Mouse (Mus musculus) limb, embryonic 14.5 days (tissue): ENCODE data around the gene Cfap97d1. TPM values are rescaled to one million over a fixed set of nuclear protein-coding genes. Genes with fewer than 3 reads are reported as not detected.
A peak's percentile ranks its signal among the peaks of the same experiment; 100 is the strongest.

Source experiments
- ATAC-seq: fragments of 200-750 bp; cut with Nextera tagmentation; 2 replicates; pipeline ENCODE4 v1.8.0; 2017; ENCODE audit warnings: low read depth, moderate number of reproducible peaks, moderate TSS enrichment; ENCODE audit not compliant: low FRiP score
- DNase-seq: peaks from one replicate; pipeline ENCODE4 v3.0.0-alpha.2; 2015; ENCODE audit warnings: low spot score
- H3K27ac ChIP-seq: fragments of 300-500 bp; sonication (generic); replicated peaks from 2 replicates; pipeline ENCODE4 v1.5.1; 2014; ENCODE audit warnings: low read depth, mild to moderate bottlenecking, low read length, moderate library complexity, mixed read lengths
- H3K27me3 ChIP-seq: fragments of 300-500 bp; sonication (generic); 2 replicates; pipeline ENCODE4 v1.6.1; 2014; ENCODE audit warnings: low read length, mixed read lengths; ENCODE audit not compliant: control insufficient read depth, insufficient read depth
- H3K36me3 ChIP-seq: fragments of 300-500 bp; sonication (generic); 2 replicates; pipeline ENCODE4 v1.6.1; 2014; ENCODE audit warnings: mild to moderate bottlenecking, low read length, moderate library complexity, mixed read lengths; ENCODE audit not compliant: control insufficient read depth, insufficient read depth
- H3K4me1 ChIP-seq: fragments of 300-500 bp; sonication (generic); 2 replicates; pipeline ENCODE4 v1.6.1; 2014; ENCODE audit warnings: antibody characterized with exemption, low read length, mixed read lengths; ENCODE audit not compliant: control insufficient read depth, insufficient read depth
- H3K4me2 ChIP-seq: fragments of 300-500 bp; sonication (generic); replicated peaks from 2 replicates; pipeline ENCODE4 v1.6.1; 2014; ENCODE audit warnings: low read depth, mild to moderate bottlenecking, low read length, moderate library complexity; ENCODE audit not compliant: severe bottlenecking
- H3K4me3 ChIP-seq: fragments of 300-500 bp; sonication (generic); replicated peaks from 2 replicates; pipeline ENCODE4 v1.5.1; 2014; ENCODE audit warnings: low read length
- H3K9ac ChIP-seq: fragments of 300-500 bp; sonication (generic); 2 replicates; pipeline ENCODE4 v1.6.1; 2014; ENCODE audit warnings: mild to moderate bottlenecking, low read depth, low read length, moderate library complexity; ENCODE audit not compliant: severe bottlenecking
- H3K9me3 ChIP-seq: fragments of 300-500 bp; sonication (generic); 2 replicates; pipeline ENCODE4 v1.6.1; 2016; ENCODE audit warnings: low read length; ENCODE audit not compliant: control insufficient read depth
- POLR2A ChIP-seq: fragments of 200-500 bp; IDR thresholded peaks from 2 replicates; pipeline ENCODE4 v1.8.0; 2012; ENCODE audit warnings: inconsistent platforms, mild to moderate bottlenecking, moderate library complexity, borderline replicate concordance; ENCODE audit not compliant: insufficient read depth, insufficient read length; ENCODE audit errors: extremely low read depth
- WGBS: fragments of 180-500 bp; shearing (Covaris S2); extraction: QIAGEN DNeasy Blood & Tissue Kit; methylation state at CpG from one replicate; pipeline ENCODE4 v1.1.7; 2014; 5-methylcytosine and 5-hydroxymethylcytosine counted together
- polyA plus RNA-seq, 2 experiments: library from polyadenylated mRNA; depleted of rRNA in 1 of 2; stranded (reverse) in 1 of 2; unstranded in 1 of 2; fragments of >200 nt; fragmentation: Nextera tagmentation in 1 of 2; extraction: Ambion mirVana in 1 of 2; gene quantifications; 2 replicates each; pipeline versions ENCODE4 v1.2.1 to v1.2.3; 2012 to 2014

The Cfap97d1 gene
- polyA plus RNA-seq, 2 experiments, result not detected

DNA sequence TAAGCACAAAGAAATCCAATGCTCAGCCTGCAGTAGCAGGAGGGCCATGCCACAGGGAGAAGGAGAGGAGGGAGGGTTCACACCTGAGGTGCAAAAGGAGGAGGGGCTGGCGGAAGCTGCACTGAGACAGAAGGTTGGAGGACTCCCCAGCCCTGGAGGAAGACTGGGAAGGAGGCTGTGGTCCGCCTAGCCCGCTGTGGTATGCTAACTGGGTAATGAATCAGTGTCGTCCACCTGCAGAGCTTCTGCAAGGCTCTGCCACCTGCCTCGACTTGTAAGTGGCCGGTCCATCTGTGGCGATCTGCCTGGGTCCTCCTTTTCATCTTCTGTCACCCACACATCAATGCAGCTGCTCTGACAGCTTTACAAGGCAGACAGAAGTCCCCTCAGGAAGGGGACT lies 15.8 kb upstream of the Cfap97d1 start:
- H3K27me3 ChIP-seq, result peaks cover 35% of the 10 kb centered on the region
- peaks cover 7% of the 10 kb centered on the region for H3K4me1 ChIP-seq
- 11% methylated on average over 7 of the region's 7 CpGs for WGBS
- H3K9me3 ChIP-seq, result no peaks in the 10 kb centered on the region
- H3K36me3 ChIP-seq, result no peaks in the 10 kb centered on the region
- ATAC-seq (no peak), DNase-seq (no peak)
- no peak overlapping the region for H3K4me2 ChIP-seq
- no peak overlapping the region for H3K27ac ChIP-seq
- TF ChIP-seq POLR2A, result no peak
- H3K4me3 ChIP-seq, result no peak overlapping the region
- no peak overlapping the region for H3K9ac ChIP-seq

DNA sequence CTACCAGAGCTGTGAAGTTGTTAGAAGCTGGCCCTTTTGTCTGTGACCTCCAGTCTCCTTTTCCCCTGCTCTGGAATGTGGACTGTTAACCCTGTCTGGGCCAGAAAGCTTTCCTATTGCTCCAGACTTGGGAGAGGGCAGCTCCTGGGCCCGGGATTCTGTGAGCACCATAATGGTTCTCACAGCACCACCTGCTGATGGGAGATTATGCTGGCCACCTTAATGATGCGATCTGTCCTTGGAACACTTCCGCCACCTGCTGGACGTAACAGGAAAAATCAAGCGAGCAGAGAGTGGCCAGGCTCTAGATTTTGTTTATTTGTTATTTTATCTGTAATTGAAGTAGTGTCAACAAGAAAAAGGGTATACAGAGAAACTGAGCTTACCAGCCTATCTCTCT lies 15.3 kb upstream of the Cfap97d1 start:
- H3K4me3 ChIP-seq, result no peak overlapping the region
- under 1% methylated on average over 5 of the region's 5 CpGs for WGBS
- no peak overlapping the region for H3K4me2 ChIP-seq
- no peaks in the 10 kb centered on the region for H3K9me3 ChIP-seq
- no peaks in the 10 kb centered on the region for H3K36me3 ChIP-seq
- H3K9ac ChIP-seq, result no peak overlapping the region
- DNase-seq (peak; percentile 93), ATAC-seq (peak; percentile 60)
- H3K4me1 ChIP-seq, result peaks cover 8% of the 10 kb centered on the region
- no peak overlapping the region for H3K27ac ChIP-seq
- no peak for TF ChIP-seq POLR2A
- peaks cover 30% of the 10 kb centered on the region for H3K27me3 ChIP-seq

DNA sequence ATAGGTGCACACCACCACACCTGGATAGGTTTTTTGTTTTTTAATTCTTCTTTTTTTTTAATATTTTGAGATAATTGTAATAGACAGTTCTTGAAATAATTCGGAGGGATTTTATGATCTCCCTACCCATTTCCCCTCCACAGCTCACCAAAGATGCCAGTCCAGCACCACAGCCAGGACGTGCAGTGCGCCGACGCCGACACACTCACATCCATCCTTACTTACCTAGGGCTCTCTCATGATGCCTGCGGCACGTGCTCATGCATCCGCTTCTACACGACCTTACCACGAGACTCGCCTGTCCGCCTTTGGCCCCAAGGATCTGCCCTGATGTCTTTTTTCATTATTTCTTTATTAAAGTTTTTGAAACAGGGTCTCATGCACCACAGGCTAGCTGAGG lies 14.2 kb upstream of the Cfap97d1 start:
- H3K4me3 ChIP-seq, result no peak overlapping the region
- 85% methylated on average over 13 of the region's 13 CpGs for WGBS
- peaks cover 20% of the 10 kb centered on the region for H3K27me3 ChIP-seq
- no peaks in the 10 kb centered on the region for H3K36me3 ChIP-seq
- H3K4me2 ChIP-seq, result no peak overlapping the region
- H3K27ac ChIP-seq, result no peak overlapping the region
- no peaks in the 10 kb centered on the region for H3K9me3 ChIP-seq
- no peak overlapping the region for H3K9ac ChIP-seq
- TF ChIP-seq POLR2A, result no peak
- ATAC-seq, result no peak
- H3K4me1 ChIP-seq, result peaks cover 9% of the 10 kb centered on the region; the same call in 1 of the 2 replicates
- no peak for DNase-seq

DNA sequence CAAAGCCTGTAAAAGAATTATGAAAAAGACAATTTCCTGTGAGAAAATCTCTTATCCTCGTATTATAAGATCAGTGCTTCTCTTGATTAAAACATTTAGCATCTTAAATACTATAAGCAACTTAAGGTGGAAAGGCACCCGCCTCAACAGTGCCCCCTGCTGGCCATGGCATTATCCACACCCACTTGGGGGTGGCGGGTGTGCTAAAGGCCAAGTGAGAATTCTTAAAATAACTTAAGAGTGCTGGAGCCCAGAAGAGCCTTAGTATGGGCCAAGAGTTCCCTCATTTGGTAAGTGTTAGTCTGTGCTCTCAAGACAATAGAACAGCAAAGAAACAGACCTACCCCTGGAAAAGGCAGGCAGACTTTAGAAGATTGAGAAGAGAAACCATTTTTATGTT lies 12.7 kb upstream of the Cfap97d1 start:
- Histone ChIP-seq H3K27ac (no peak overlapping the region), H3K4me1 (peaks cover 9% of the 10 kb centered on the region; the same call in 1 of the 2 replicates), H3K4me2 (no peak overlapping the region), H3K9me3 (no peaks in the 10 kb centered on the region), H3K9ac (no peak overlapping the region), H3K27me3 (peaks cover 6% of the 10 kb centered on the region; the same call in 1 of the 2 replicates), H3K4me3 (no peak overlapping the region), H3K36me3 (no peaks in the 10 kb centered on the region)
- WGBS, result 50% methylated on average over 3 of the region's 3 CpGs
- ATAC-seq (no peak), DNase-seq (no peak)
- TF ChIP-seq POLR2A, result no peak

DNA sequence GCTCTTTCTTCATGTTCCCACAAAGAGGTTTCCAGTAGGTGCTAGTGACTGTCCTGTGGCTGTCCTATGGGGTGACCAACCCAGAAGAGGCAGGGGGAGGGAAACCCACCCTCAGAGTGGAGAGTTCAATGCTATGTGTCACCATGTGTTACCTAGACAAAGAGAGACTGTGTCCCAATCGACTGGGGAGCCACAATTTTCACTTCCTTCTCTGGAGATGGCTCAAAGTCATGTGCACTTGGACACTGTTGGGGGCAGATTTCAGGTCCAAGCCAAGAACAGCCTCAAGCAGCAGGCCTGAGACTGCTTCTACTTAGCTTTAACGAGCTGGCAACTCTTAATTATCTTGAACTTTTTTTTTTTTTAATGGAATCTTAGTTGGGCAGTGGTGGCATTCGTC lies 12.0 kb upstream of the Cfap97d1 start:
- H3K4me2 ChIP-seq, result no peak overlapping the region
- 69% methylated on average over 3 of the region's 3 CpGs for WGBS
- peaks cover 9% of the 10 kb centered on the region; the same call in 1 of the 2 replicates for H3K4me1 ChIP-seq
- H3K27ac ChIP-seq, result no peak overlapping the region
- 0 out of 2 replicates have a peak, but pooled peaks cover 5% of the 10 kb centered on the region for H3K27me3 ChIP-seq
- ATAC-seq, result no peak
- H3K36me3 ChIP-seq, result no peaks in the 10 kb centered on the region
- no peak for DNase-seq
- no peaks in the 10 kb centered on the region for H3K9me3 ChIP-seq
- TF ChIP-seq POLR2A, result no peak
- H3K9ac ChIP-seq, result no peak overlapping the region
- H3K4me3 ChIP-seq, result no peak overlapping the region

DNA sequence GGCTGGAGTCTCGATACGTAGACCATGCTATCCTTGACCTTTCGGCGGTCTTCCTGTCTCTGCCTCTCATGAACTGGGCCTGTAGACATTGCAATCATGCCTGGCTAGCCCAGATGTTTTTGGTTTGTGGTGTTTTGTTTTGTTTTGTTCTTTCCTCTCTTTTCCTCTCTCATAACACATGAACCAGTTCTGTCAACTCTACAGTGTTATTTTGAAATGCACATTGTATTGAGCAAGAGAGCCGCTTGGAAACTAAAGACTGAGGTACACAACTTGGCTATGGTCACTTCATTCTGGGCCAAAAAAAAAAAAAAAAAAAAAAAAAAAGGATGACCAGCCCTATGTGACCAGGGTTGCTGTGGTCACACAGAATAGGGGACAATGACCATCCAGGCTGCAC lies 11.4 kb upstream of the Cfap97d1 start:
- Histone ChIP-seq H3K4me1 (peaks cover 9% of the 10 kb centered on the region; the same call in 1 of the 2 replicates), H3K9me3 (no peaks in the 10 kb centered on the region), H3K9ac (no peak overlapping the region), H3K27ac (no peak overlapping the region), H3K27me3 (0 out of 2 replicates have a peak, but pooled peaks cover 2% of the 10 kb centered on the region), H3K4me2 (no peak overlapping the region), H3K4me3 (no peak overlapping the region), H3K36me3 (no peaks in the 10 kb centered on the region)
- DNase-seq, result no peak
- no peak for TF ChIP-seq POLR2A
- 83% methylated on average over 5 of the region's 5 CpGs for WGBS
- no peak for ATAC-seq
